Mouse (Mus musculus) induced T-regulatory cell, adult 2 months (primary cell): ENCODE data around the gene Basp1.
A peak's percentile ranks its signal among the peaks of the same experiment; 100 is the strongest.
"Not testable (repeated sequence)": the region's sequence is repeated elsewhere in the genome, so short reads cannot be mapped to it uniquely, and the experiment has no call there.

Experiments used
- DNase-seq: peaks from one replicate; pipeline ENCODE4 v3.0.0-alpha.2; 2012; ENCODE audit warnings: low read depth

Gene Basp1

DNA sequence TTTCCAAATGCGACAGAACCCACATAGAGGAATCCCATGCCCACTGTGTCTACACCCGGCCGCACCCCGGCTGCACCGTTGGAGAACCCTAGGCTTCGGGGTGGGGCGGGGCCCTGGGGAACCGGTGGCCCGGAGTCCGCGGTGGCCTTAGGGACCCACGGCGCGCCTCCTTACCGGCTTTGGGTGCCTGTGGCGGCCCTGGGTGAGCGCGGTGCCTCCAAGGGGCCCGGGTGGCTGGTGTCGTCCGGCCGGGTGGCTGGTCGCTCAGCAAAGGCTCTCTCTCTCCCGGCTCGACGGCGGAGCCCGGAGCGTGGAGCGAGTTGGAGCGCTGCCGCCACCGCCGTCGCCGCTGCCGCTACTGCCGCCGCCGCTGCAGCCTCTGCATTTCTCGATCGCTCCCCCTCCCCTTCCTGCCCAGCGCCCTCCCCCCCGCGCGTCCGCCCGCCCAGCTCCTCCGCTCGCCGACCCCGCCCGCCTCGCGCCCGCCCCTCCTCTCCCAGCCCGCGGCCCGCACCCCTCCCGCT lies at the start of gene Basp1:
Basp1 (minus strand) TSS at position 387 of the 524 bp plus-strand sequence.
- peak; percentile 26 for DNase-seq

DNA sequence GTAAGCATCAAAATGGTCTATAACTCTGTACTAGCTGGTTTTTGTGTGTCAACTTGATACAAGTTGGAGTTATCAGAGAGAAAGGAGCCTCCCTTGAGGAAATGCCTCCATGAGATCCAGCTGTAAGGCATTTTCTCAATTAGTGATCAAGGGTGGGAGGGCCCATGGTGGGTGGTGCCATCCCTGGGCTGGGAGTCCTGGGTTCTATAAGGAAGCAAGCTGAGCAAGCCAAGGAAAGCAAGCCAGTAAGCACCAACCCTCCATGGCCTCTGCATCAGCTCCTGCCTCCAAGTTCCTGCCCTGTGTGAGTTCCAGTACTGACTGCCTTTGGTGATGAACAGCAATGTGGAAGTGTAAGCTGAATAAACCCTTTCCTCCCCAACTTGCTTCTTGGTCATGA lies 49.5 kb upstream of the Basp1 start:
- DNase-seq, result not testable (repeated sequence)

DNA sequence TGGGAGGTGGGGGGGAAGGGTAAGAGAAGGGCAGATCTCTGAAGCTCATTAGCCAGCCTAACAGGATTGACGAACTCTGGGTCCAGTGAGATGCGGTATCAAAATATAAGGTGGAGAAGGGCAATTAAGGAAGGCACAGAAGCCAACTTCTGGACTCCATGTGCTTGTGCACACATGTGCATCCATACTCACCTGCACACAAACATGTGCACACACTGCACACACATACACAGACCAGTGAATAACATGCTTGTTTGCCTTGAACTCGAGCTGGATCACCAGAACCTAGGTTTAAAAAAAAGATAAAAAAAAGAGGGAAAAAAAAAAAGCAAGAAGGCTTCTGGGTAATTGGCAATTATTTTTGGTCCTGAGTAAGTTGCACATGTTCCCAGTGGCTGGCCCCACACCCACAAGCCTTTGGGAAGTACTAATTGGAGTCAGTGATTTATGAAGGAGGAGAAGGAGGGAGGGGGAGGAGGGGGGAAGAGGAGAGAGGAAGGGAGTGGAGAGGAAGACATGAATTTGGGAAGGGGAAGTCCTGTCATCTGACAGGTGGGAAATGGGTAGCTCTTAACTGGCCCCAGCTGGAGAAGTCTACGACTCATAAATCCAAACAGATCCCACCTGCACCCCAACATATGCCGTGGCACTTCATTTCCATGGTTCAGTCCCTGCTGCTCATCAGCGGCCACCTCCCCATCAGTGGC lies 48.6 kb upstream of the Basp1 start:
- no peak for DNase-seq

DNA sequence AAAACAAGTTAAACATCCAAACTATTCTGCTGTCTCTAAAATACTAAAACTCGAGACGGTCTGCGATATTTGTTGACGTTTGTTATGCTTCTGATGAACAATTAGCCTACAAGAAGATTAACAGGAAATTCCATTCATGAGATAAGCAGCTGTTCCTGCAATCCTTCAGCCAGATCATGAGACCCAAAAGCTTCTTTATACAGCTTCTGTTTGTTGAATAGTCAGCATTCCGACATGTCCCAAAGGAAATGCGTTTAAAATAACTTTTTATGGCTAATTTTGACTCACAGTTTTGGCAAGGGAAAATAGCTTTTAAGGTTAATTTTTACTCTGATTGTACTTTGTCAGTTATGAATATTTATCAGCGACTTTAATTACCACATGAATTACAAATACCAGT lies 46.3 kb upstream of the Basp1 start:
- no peak for DNase-seq

DNA sequence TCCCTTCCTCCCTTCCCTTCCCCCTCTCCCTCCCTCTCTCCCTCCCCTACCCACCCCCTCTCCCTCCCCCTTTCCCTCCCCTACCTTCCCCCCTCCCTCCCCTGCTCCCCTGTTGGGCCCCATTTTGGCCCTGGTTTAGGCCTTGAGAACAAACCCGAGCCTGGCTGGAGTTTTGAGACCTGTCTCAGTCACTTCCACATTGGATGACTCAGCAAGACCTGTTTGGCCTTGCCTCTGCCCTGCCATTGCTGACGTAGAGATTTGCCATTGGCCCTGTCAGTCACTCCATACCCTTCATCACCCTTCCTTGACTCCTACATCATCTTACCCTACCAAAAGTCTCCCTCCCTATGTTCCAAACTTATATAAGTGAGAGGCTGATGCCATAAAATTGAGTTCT lies 43.9 kb upstream of the Basp1 start:
- DNase-seq, result no peak

DNA sequence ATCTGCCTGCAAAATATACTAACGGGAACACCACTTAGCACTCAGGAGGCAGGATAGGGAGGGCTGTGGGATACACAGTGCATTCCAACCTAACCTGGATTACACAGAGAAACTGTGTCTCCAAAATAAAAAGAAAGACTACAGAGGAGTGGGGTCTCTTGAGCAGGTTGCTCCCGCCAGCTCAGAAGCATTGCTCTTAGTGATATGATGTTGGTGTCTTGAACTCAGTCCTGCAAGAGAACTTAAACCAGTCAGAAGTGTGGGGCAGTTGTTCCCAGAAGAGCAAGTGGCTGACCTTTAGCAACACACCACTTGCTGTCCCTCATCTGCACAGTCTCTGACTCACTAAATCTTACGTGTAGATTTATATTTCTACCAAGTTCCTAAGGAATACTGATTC lies 40.0 kb upstream of the Basp1 start:
- DNase-seq, result no peak

DNA sequence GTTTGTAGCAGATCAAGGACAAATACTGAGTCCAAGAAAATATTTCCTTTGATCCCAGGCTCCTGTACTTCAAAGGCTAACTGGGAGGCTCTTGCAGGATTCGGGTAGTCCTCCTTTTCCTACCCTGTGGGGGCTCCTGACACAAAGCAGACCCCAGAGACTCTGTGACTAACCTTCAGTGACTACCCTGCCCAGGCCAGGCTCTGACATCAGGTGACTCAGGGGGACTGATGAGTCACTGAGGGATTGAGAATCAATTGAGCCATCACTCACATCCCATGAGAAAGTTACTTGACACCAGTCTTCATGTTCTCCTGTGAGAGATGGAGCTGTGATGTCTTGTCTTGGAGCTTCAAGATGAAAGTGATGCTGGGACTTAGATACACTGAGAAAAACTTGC lies 35.8 kb upstream of the Basp1 start:
- no peak for DNase-seq

DNA sequence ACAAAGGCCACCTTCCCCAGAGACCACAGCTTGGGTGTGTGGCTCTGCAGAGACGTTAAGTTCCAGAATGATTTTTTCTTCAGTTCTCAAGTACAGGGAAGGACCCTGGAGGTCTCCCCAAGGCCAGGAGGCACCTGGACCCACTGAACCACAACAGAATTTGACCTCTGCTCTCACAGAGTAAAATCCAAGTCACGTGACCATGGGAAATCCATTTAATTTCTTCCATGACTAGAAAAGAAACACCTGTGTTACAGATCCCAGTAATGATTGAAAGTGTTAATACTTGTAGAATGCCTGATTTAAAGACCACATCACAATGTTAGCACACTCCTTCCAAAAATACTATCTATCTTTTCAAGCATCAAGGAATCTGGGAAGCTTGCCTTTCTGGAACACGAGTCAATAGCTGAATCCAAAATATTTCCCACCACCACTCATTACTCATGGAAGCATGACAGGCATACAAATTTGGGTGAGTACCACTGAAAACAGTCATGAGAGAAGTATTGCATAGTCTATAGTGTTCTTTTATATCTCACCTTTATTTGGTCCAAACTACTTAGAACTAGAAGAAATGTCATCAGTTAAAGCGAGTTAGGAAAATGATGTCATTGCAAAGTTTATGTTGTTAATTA lies 35.3 kb upstream of the Basp1 start:
- no peak for DNase-seq

DNA sequence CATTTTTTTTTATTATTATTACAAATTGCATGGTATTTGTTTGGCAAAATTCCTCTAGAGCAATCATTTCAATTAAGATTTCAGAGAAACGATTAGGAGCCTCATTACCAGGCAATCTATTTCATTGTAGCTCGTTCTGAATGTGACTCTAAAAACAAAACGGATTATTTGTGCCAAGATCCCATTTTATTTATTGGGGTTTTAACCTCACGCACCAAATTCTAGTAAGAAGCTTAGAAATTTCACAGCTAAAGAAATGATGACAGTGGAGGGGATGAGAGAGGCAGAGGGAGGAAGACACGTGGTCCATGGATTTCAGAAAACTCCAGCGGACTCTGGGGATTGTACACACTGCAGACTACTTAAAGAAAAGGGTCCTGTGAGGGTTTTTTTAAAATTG lies 33.6 kb upstream of the Basp1 start:
- DNase-seq, result no peak

DNA sequence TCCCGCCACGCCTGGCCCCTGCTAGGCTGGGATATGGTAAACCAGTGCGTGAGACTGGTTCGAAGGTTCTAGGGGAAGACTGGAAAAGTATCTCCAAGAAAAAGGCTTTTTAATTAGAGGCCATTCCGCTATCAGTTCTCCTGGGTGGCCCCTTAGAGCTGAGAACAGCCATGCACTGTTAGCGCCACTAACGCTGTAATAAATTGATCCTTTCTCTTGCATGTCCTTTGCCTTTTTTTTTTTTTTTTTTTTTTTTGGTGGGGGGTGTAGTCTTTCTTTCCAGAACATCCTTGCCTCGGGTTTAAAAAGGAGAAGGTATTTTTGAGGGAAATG lies 32.6 kb upstream of the Basp1 start:
- DNase-seq, result no peak

DNA sequence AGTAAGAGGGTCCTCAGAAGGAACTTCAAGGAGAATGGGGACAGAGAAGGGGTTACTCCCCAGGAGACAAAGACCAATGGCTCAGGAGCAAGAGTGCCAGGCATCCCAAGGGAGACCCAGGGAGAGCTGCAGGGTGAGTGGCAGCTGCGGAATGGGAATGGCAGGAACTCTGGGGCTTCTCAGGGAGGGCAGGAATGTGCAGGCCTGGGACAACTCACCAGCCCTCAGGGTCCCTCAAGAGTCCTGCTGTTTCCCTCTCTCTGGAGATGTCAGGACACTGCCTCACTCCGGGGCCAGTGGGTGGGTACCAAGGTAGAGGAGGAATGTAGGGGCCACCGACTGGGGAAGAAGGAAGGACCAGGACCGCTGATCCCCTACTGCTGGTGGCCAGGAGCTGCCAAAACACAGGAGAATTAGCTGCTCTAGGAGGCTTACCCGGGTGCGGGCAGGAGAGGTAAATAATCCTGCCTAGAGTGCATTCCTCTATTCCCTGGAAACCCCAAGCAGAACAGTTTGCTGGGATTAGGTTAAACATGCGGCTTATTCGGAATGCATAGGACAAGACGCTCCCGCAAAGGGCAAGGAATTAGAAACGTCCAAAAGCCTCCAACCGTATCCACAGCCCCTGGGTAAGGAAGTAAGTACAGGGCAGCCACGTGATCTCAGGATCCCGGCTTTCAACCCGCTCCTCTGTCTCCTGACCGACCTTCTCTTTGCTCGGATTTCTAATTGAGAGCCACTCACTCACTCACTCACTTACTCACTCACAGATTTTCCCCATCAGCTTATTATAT lies 32.0 kb upstream of the Basp1 start:
- no peak for DNase-seq

DNA sequence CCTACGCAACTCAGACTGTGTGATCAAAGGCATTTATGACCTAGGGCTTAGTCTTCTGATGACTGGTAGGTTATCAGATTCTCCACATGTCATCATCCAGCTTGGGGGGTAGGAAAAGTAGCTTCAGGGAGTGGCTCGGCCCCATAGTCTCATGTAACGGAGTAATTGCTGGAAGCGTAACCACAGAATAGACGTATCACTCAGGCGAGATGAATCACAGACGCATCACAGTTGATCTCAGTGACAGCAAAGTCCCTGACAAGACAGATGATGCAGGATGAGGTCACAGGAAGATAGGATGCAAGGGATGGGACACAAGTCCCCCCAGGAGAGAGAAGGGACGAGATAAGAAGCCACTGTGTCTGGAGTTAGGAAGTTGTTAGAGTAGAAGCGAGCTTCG lies 30.6 kb upstream of the Basp1 start:
- DNase-seq, result no peak

DNA sequence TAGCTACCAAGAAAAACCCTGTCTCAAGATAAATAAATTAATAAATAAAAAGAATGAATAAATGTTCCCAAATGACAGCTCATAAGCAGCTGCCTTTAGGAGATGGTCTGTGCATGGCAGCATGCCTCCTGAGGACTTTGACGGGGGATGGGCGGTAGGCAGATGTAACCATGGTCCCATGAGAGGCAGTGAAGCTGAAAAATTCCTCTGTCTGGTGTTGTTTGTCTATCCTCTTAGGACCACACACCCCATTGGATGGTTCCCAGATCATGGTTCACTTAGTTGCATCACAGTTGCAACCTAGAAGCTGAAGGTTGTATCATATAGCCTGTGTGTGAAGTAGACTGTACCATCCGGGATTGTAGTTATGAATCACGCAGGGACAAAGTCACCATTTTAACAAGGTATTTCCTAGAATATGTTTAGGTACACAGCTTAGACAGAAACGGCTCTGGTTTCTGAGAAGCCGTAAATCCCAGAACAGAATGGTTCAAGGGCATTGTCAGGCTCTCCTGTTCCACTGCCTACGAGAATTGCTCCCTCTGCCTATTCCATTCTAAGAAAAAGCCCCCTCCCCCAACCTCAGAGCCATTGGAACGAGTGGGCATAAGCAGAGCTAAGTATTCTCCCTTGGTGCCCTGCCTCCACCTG lies 29.7 kb upstream of the Basp1 start:
- DNase-seq, result no peak

DNA sequence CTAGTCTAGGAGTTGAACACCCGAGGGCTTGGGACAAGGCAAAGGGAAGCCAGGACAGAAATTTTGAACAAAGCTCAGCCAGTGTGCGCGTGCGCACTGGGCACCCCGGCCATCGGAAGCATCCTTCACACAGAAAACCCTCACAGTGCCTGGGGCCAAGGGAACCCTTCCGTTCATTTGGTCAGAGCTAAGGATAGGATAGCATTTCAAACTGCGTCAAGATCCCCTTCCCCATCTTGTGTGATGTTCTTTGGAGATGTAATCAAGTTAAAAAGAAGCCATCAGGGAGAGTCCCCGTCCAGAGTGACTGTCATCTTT lies 28.3 kb upstream of the Basp1 start:
- no peak for DNase-seq

DNA sequence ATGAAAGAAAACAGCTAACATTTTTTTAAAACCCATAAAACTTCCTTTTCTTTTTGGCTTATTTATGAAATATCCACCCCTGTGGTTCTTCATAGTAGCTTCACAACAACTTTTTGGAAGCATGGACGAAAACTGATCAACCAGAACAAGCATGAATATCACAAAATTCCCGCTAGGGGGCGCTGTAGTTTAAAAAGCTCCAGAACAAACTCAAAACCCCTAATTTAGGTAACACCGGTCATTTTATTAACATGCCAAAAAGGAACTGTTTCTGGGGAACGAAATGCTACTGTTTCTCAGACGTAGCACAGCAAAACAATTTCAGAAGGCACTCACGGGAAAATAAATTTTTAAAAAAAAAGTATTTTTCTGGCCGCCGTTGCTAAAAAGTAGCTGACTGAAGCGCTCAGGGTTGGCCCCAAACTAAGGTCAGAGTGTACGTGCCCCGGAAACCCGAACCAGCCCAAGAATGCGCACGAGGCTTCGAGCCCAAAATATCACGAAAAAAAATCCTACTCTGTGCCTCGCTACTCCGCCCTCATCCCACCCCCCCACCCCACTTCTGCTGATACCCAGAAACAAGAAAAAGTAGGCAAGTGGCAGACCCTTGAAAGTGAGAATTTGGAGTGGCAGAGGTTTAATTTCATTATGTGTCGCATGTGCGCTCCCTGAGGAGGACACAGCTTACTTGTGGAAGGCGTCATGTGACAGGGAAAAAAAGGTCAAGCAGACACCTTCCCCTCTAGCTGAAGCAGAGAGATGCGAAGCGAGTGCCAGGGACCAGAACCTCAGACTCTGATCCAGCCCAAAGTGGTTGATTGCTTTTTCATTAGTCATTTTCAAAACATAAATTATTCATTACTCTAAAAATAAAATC lies 27.7 kb upstream of the Basp1 start:
- DNase-seq, result peak; percentile 76

DNA sequence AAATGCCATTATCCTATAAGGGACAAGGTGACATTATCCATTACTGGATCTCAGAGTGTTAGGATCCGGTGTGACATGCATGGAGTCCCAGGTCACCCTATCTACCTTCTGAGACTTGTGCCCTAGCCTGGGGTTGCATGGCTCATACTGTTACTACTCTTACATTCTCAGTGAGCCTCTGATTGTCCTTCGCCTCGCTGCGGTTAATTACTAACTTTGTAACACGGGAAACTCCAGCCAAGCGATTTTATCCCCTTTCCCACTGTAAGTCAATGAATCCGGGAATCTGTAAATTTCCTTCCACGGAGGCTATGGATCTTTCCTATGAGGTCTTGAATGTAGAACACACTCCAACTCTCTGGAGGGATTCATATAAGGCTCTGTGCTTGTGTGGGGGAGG lies 26.8 kb upstream of the Basp1 start:
- DNase-seq, result no peak

DNA sequence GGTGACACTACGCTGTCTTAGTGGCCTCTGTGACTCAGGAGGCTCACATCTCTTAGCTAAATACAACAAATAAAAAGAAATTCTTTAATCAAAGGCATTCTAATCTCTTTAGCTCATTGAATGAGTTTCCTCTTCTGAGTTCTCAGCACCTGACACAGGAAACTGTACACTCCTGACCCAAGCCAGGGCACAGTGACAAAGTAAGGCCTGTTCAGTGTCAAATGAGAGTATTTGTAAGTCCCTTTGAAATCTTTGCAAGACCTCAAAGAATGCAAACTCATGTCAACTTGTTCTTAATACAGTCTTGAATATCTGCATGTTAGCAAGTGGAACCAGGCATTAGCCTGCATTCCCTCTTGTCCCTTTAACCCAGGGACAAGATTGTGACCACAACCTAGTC lies 18.8 kb upstream of the Basp1 start:
- DNase-seq, result no peak

DNA sequence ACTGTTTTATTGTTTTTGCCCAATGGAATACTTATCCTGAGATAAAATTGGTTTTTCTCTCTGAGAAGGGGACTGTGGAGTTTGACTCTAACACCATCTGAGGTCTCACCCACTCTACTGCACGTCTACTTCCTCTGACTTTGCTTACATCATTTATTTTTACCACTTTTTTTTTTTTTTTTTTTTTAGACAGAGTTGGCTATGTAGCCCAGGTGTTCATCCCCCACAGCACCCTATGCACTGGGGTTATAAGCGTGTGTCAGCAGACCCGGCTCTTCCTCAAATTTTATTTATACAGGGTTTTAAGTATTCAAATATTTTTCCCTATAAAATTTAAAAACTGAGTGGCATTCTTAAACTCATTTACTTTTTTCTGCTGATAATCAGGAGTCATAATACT lies 16.6 kb upstream of the Basp1 start:
- no peak for DNase-seq

DNA sequence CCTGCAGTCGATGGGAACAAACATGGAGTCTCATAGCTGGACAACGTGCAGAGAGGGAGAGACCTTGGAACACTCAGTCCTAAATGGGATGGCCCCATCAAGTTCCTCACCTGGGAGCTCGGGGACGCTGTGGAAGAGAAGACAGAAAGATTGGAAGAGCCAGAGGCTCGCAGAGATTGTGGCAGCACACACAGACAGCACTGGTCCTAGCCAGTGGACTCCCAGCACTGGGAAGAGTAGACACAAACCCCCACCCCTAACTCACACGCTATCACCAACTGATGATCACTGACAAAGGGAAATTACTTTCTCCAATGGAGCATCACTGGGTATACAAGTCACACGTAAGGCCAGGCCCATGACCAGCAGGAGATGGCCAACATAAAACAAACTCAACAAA lies 15.4 kb upstream of the Basp1 start:
- DNase-seq, result no peak

DNA sequence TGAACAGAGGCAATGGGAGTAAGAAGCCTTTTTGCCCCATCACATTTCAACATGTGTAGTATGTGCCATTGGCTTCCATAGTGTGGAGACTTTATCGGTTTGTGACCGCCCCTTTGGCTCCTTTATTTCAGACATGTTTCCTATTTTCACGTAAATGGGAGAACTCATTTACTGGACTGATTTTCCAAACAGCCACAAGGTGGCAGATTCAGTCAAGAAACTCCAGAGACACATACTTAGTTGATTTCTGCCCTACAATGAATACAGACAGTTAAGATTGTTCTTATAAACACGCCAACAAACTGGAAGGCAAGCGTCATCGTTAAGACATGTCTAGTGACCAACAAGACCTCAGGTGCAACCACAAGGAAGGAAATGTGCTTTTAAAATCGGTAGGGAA lies 15.0 kb upstream of the Basp1 start:
- DNase-seq, result peak; percentile 22

DNA sequence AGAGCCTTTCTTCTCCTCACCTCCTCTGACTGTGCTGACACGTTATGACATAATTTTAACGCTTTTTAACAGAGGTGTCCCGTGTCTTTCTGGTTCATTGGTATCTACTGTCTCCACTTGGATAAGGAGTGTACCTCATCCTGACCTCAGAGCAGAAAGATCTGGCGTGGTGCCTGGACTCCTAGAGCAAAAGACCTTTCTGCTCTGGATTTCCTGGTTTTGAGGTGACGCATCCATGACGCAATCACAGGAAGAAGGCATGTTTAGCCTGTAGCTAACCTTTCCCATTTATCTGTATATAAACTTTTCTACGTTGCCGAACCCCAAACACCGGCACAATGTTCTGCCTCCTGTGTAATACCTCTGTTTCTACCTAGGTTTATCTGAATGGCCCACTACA lies 6.7 kb upstream of the Basp1 start:
- DNase-seq, result no peak

DNA sequence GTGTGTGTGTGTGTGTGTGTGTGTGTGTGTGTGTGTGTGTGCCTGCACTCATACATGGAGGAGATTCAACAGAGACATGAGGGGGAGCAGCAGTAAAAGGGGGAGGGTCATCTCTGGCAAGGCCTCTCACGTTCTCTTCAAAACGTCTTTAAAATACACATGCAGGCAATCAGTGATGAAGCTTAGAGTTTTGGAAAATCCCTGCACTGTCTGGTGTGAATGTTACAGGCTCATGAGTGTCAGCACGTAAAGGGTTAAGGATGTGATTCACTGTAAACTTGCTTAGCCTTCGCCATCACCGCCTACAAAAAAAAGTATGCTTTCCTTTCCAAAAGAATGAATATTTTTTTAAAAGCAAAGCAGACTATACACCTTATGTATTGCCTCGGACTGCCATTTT lies 2.8 kb upstream of the Basp1 start:
- DNase-seq, result no peak
